ENCODE assay signal across 37 mouse cellular contexts in the genomic region with DNA sequence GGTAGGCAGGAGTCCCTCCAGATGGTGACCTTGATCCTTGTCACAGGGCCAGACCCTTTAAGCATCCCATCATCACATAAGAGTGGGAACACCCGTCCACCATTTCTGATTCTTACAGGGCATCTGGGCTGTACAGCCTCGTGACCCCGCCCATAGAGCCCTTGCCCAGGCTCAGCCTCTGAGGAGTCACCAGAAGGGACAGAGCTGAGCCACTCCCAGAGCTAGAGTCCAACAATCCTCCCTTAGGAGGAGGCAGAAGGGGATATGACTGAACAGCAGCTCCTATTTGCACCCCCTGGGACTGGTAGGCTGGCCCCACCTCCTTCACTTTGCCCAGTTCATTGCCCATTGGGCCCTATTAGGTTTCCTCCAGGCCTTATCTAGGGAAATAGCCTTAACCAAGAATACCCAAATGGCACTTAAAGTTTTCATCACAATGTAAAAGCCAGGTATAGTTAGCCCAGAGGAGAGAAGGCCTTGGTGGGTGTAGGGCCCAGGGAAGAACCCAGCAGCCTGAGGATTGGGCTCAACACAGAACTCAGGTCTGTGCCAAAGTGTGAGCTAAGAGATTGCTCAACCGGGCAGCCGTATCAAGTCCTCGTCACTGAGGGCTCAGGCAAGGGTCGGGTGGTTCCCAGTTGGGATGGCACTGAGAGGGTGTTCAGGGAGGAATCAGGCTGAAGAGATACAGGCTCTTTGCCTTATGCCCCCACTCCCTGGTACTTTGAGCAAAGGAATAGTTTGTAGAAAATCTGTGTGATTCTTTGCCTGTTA. TPM values are rescaled to one million over a fixed set of nuclear protein-coding genes. Genes with fewer than 3 reads are reported as not detected.
A peak's percentile ranks its signal among the peaks of the same experiment; 100 is the strongest.
DNase-seq lines count a peak whose midpoint lies in the region; ATAC-seq and TF ChIP-seq lines count a peak whose summit lies in the region.
"Had no signal": no experiment of that assay in that cellular context is flagged by ENCODE, and none has a peak within 500 bp of the region (broad histone marks: within the 10 kb centered on the region; RNA-seq: fewer than 3 reads in every experiment).

No protein-coding gene starts in this region.

- WGBS in embryonic facial prominence, embryonic 12.5 days: 83% methylated on average over 7 of the region's 7 CpGs
- 83% methylated on average over 7 of the region's 7 CpGs for WGBS in embryonic facial prominence, embryonic 10.5 days
- 64% methylated on average over 7 of the region's 7 CpGs for WGBS in heart, adult 2 months
- WGBS in heart, embryonic 11.5 days (ENCODE audit: insufficient replicate concordance): 75% methylated on average over 7 of the region's 7 CpGs
- WGBS in lung, postnatal 0 days: 57% methylated on average over 7 of the region's 7 CpGs
- 79% methylated on average over 7 of the region's 7 CpGs for WGBS in intestine, embryonic 16.5 days

- H3K79me2 ChIP-seq in heart, adult 2 months (replicated peaks; ENCODE audit: control insufficient read depth, insufficient read depth, low read length): no peaks in the 10 kb centered on the region

- H3K9me3 ChIP-seq in embryonic facial prominence, embryonic 12.5 days: no peaks in the 10 kb centered on the region
- H3K9me3 ChIP-seq in embryonic facial prominence, embryonic 10.5 days: no peaks in the 10 kb centered on the region
- no peaks in the 10 kb centered on the region for H3K9me3 ChIP-seq in heart, embryonic 11.5 days (replicated peaks; ENCODE audit: control insufficient read depth, low read length)
- no peaks in the 10 kb centered on the region for H3K9me3 ChIP-seq in lung, postnatal 0 days (ENCODE audit: low read length)
- no peaks in the 10 kb centered on the region for H3K9me3 ChIP-seq in intestine, embryonic 16.5 days (ENCODE audit: control insufficient read depth, low read length)
- H3K9me3 ChIP-seq: heart, embryonic 13.5 days; hindbrain, embryonic 15.5 days; limb, embryonic 12.5 days; liver, embryonic 13.5 days; stomach, embryonic 15.5 days had no signal

- H3K4me1 ChIP-seq in embryonic facial prominence, embryonic 12.5 days: peaks cover 9% of the 10 kb centered on the region; the same call in 1 of the 2 replicates
- H3K4me1 ChIP-seq in embryonic facial prominence, embryonic 10.5 days: peaks cover 30% of the 10 kb centered on the region
- H3K4me1 ChIP-seq in heart, adult 2 months (ENCODE audit: control insufficient read depth, insufficient read depth, low read length): no peaks in the 10 kb centered on the region
- 0 out of 2 replicates have a peak, but pooled peaks cover 2% of the 10 kb centered on the region for H3K4me1 ChIP-seq in heart, embryonic 11.5 days (ENCODE audit: control insufficient read depth, insufficient read depth, low read length)
- H3K4me1 ChIP-seq in lung, postnatal 0 days (ENCODE audit: insufficient read depth, low read depth, low read length): no peaks in the 10 kb centered on the region
- peaks cover 2% of the 10 kb centered on the region; the same call in 1 of the 2 replicates for H3K4me1 ChIP-seq in intestine, embryonic 16.5 days (ENCODE audit: control insufficient read depth, insufficient read depth, low read length)
- H3K4me1 ChIP-seq: liver, embryonic 13.5 days had no signal

- H3K4me3 ChIP-seq in embryonic facial prominence, embryonic 12.5 days: no peak overlapping the region
- H3K4me3 ChIP-seq in embryonic facial prominence, embryonic 10.5 days: no peak overlapping the region
- H3K4me3 ChIP-seq in heart, adult 2 months: no peak overlapping the region
- H3K4me3 ChIP-seq in heart, embryonic 11.5 days (ENCODE audit: low read depth, low read length): no peak overlapping the region
- H3K4me3 ChIP-seq in lung, postnatal 0 days (ENCODE audit: low read depth, low read length): no peak overlapping the region
- H3K4me3 ChIP-seq in intestine, embryonic 16.5 days (ENCODE audit: low read length): no peak overlapping the region
- H3K4me3 ChIP-seq: heart, embryonic 13.5 days; hindbrain, embryonic 15.5 days; layer of hippocampus, adult 2 months; liver, embryonic 13.5 days; stomach, embryonic 15.5 days had no signal

- no peak overlapping the region for H3K4me2 ChIP-seq in embryonic facial prominence, embryonic 12.5 days (replicated peaks)
- no peak overlapping the region for H3K4me2 ChIP-seq in heart, embryonic 11.5 days
- H3K4me2 ChIP-seq in lung, postnatal 0 days (replicated peaks; ENCODE audit: low read depth, low read length): no peak overlapping the region
- H3K4me2 ChIP-seq in intestine, embryonic 16.5 days (ENCODE audit: low read depth, low read length): no peak overlapping the region
- H3K4me2 ChIP-seq: hindbrain, embryonic 15.5 days; liver, embryonic 13.5 days; midbrain, embryonic 11.5 days had no signal

- ATAC-seq in embryonic facial prominence, embryonic 12.5 days (ENCODE audit: insufficient number of reproducible peaks, insufficient read depth, low FRiP score, low TSS enrichment): peak; percentile 24; the same call in 1 of the 2 replicates
- ATAC-seq in heart, embryonic 11.5 days (replicated peaks; ENCODE audit: insufficient number of reproducible peaks, low FRiP score, low TSS enrichment): no peak
- ATAC-seq in lung, postnatal 0 days: no peak
- ATAC-seq in intestine, embryonic 16.5 days: peak; percentile 59
- ATAC-seq: CD4-positive, CD25-positive, alpha-beta regulatory T cell, adult 4 months; forebrain, postnatal 0 days; Patski had no signal

- DNase-seq in embryonic facial prominence, embryonic 10.5 days (ENCODE audit: low spot score): no peak
- DNase-seq in heart, adult 2 months: peak; percentile 44 to 51
- DNase-seq in lung, adult 18-20 months: peak; percentile 49 to 58
- no peak for DNase-seq in lung, postnatal 0 days (ENCODE audit: low spot score)
- DNase-seq in layer of hippocampus, postnatal 25 days (ENCODE audit: extremely low spot score in 1 of 2, low spot score in 1 of 2): no peak
- DNase-seq: adrenal gland, postnatal 25 days; cerebellum, adult 11 months; cerebellum, adult 9-11 months; forebrain, postnatal 0 days; kidney, postnatal 25 days; layer of hippocampus, postnatal 36 days; liver, embryonic 13.5 days; lung, embryonic 14.5 days; right cerebral cortex, postnatal 4 days; thymus, postnatal 25 days had no signal

- no peak for TF ChIP-seq POLR2A in heart, adult 2 months (IDR thresholded peaks at IDR 0.05; ENCODE audit: insufficient read depth, low read depth, low read length)

- no peaks in the 10 kb centered on the region for H3K36me3 ChIP-seq in embryonic facial prominence, embryonic 12.5 days
- no peaks in the 10 kb centered on the region for H3K36me3 ChIP-seq in embryonic facial prominence, embryonic 10.5 days (replicated peaks)
- no peaks in the 10 kb centered on the region for H3K36me3 ChIP-seq in heart, adult 2 months (ENCODE audit: control insufficient read depth, insufficient read depth, low read length)
- no peaks in the 10 kb centered on the region for H3K36me3 ChIP-seq in heart, embryonic 11.5 days (ENCODE audit: control insufficient read depth, insufficient read depth, low read length)
- H3K36me3 ChIP-seq in lung, postnatal 0 days (ENCODE audit: insufficient read depth, low read length): no peaks in the 10 kb centered on the region
- H3K36me3 ChIP-seq in intestine, embryonic 16.5 days (ENCODE audit: control insufficient read depth, insufficient read depth, low read length): no peaks in the 10 kb centered on the region
- H3K36me3 ChIP-seq: heart, embryonic 13.5 days; hindbrain, embryonic 15.5 days; limb, embryonic 12.5 days; liver, embryonic 13.5 days; stomach, embryonic 15.5 days had no signal

- TF ChIP-seq CTCF in heart, adult 2 months (IDR thresholded peaks at IDR 0.05): no peak
- no peak for TF ChIP-seq CTCF in lung, postnatal 0 days (IDR thresholded peaks at IDR 0.05)

- no peak for TF ChIP-seq EP300 in heart, adult 2 months (IDR thresholded peaks at IDR 0.05; ENCODE audit: insufficient read depth, low read depth, low read length)
- no peak for TF ChIP-seq EP300 in lung, postnatal 0 days (IDR thresholded peaks at IDR 0.05)

- H3K9ac ChIP-seq in embryonic facial prominence, embryonic 12.5 days: peak overlapping the region; percentile 4; the same call in 1 of the 2 replicates
- no peak overlapping the region for H3K9ac ChIP-seq in heart, adult 2 months (ENCODE audit: low read depth, low read length)
- no peak overlapping the region for H3K9ac ChIP-seq in heart, embryonic 11.5 days (ENCODE audit: low read depth, low read length)
- no peak overlapping the region for H3K9ac ChIP-seq in lung, postnatal 0 days (replicated peaks; ENCODE audit: low read depth)
- no peak overlapping the region for H3K9ac ChIP-seq in intestine, embryonic 16.5 days (ENCODE audit: low read depth, low read length)
- H3K9ac ChIP-seq: forebrain, postnatal 0 days; heart, embryonic 13.5 days; hindbrain, embryonic 15.5 days; limb, embryonic 12.5 days; liver, embryonic 13.5 days; lung, embryonic 14.5 days; stomach, embryonic 15.5 days had no signal

- peaks cover 6% of the 10 kb centered on the region; the same call in 1 of the 2 replicates for H3K27me3 ChIP-seq in embryonic facial prominence, embryonic 12.5 days
- peaks cover 31% of the 10 kb centered on the region for H3K27me3 ChIP-seq in embryonic facial prominence, embryonic 10.5 days (replicated peaks; ENCODE audit: low read depth, poor library complexity, severe bottlenecking)
- H3K27me3 ChIP-seq in heart, adult 2 months (ENCODE audit: control insufficient read depth, insufficient read depth, low read length): no peaks in the 10 kb centered on the region; the same call in 1 of the 2 replicates
- peaks cover 9% of the 10 kb centered on the region for H3K27me3 ChIP-seq in heart, embryonic 11.5 days (ENCODE audit: control insufficient read depth, insufficient read depth, low read length)
- H3K27me3 ChIP-seq in lung, postnatal 0 days (replicated peaks; ENCODE audit: insufficient read depth, low read length): no peaks in the 10 kb centered on the region
- H3K27me3 ChIP-seq in intestine, embryonic 16.5 days (replicated peaks; ENCODE audit: control insufficient read depth, insufficient read depth, low read length): no peaks in the 10 kb centered on the region
- H3K27me3 ChIP-seq: Patski had no signal

- no peak overlapping the region for H3K27ac ChIP-seq in embryonic facial prominence, embryonic 12.5 days
- H3K27ac ChIP-seq in embryonic facial prominence, embryonic 10.5 days (replicated peaks): no peak overlapping the region
- no peak overlapping the region for H3K27ac ChIP-seq in heart, adult 2 months
- H3K27ac ChIP-seq in heart, embryonic 11.5 days (ENCODE audit: low read depth, low read length): no peak overlapping the region
- H3K27ac ChIP-seq in lung, postnatal 0 days (ENCODE audit: low read length): no peak overlapping the region
- no peak overlapping the region for H3K27ac ChIP-seq in intestine, embryonic 16.5 days (ENCODE audit: low read length)
- H3K27ac ChIP-seq: heart, embryonic 13.5 days; hindbrain, embryonic 15.5 days; layer of hippocampus, adult 2 months; limb, embryonic 12.5 days; liver, embryonic 13.5 days; stomach, embryonic 15.5 days had no signal

- intact Hi-C loops in heart, adult 2 months (cut with DNase I): no loop called here

RNA-seq across cellular contexts. Expression of gene Pla2g2e, which starts 3.3 kb away (rescaled TPM):
- not detected in 2 replicates for polyA plus RNA-seq in embryonic facial prominence, embryonic 12.5 days (2016; fragmentation: Nextera tagmentation; extraction: Ambion mirVana)
- not detected in 2 replicates for polyA plus RNA-seq in embryonic facial prominence, embryonic 10.5 days (2016; fragmentation: Nextera tagmentation; extraction: Ambion mirVana)
- total RNA-seq in heart, adult 2 months (2021): 1 to 10 TPM in 1 of 2 experiments, under 1 TPM in 1; 0.73 to 1.6 TPM
- 0.43 TPM in 1 of 2 replicates, not detected in the other for polyA plus RNA-seq in heart, adult 2 months (2012; rRNA removed)
- not detected in 2 replicates for polyA plus RNA-seq in heart, embryonic 11.5 days (2014; fragmentation: Nextera tagmentation; extraction: Ambion mirVana)
- not detected in 2 replicates for polyA plus RNA-seq in lung, postnatal 0 days (2015; fragmentation: Nextera tagmentation; extraction: Ambion mirVana)
- 0.18 TPM in 1 of 2 replicates, not detected in the other for polyA plus RNA-seq in intestine, embryonic 16.5 days (2015; fragmentation: Nextera tagmentation; extraction: Ambion mirVana)
- total RNA-seq in layer of hippocampus, postnatal 25 days (2021): not detected
- total RNA-seq: forebrain, postnatal 0 days; hematopoietic stem cell, adult 5-6 weeks; layer of hippocampus, adult 2 months; layer of hippocampus, postnatal 36 days; left cerebral cortex, postnatal 14 days; megakaryocyte progenitor cell, adult 5-6 weeks; midbrain, postnatal 0 days had no signal
- polyA plus RNA-seq: CD4-positive, CD25-positive, alpha-beta regulatory T cell, adult 4 months; cortical plate, adult 2 months; embryonic facial prominence, embryonic 11.5 days; forebrain, embryonic 11.5 days; forebrain, postnatal 0 days; heart, embryonic 13.5 days; hindbrain, embryonic 15.5 days; intestine, embryonic 14.5 days; limb, embryonic 12.5 days; liver, embryonic 13.5 days; lung, embryonic 14.5 days; midbrain, embryonic 11.5 days; midbrain, postnatal 0 days; neural tube, embryonic 14.5 days; Patski; stomach, embryonic 15.5 days had no signal

RNA-seq across cellular contexts. Expression of gene Gm13030, which starts 7.2 kb away (rescaled TPM):
- not detected in 2 replicates for polyA plus RNA-seq in embryonic facial prominence, embryonic 12.5 days (2016; fragmentation: Nextera tagmentation; extraction: Ambion mirVana)
- polyA plus RNA-seq in embryonic facial prominence, embryonic 10.5 days (2016; fragmentation: Nextera tagmentation; extraction: Ambion mirVana): not detected in 2 replicates
- total RNA-seq in heart, adult 2 months (2021): not detected
- not detected in 2 replicates for polyA plus RNA-seq in heart, adult 2 months (2012; rRNA removed)
- polyA plus RNA-seq in heart, embryonic 11.5 days (2014; fragmentation: Nextera tagmentation; extraction: Ambion mirVana): not detected in 2 replicates
- polyA plus RNA-seq in lung, postnatal 0 days (2015; fragmentation: Nextera tagmentation; extraction: Ambion mirVana): not detected in 2 replicates
- not detected in 2 replicates for polyA plus RNA-seq in intestine, embryonic 16.5 days (2015; fragmentation: Nextera tagmentation; extraction: Ambion mirVana)
- total RNA-seq in layer of hippocampus, postnatal 25 days (2021): not detected
- total RNA-seq: adrenal gland, postnatal 25 days; ES-E14; forebrain, postnatal 0 days; hematopoietic stem cell, adult 5-6 weeks; layer of hippocampus, adult 2 months; layer of hippocampus, postnatal 36 days; left cerebral cortex, postnatal 14 days; megakaryocyte progenitor cell, adult 5-6 weeks; midbrain, postnatal 0 days had no signal
- polyA plus RNA-seq: CD4-positive, CD25-positive, alpha-beta regulatory T cell, adult 4 months; cortical plate, adult 2 months; embryonic facial prominence, embryonic 11.5 days; forebrain, embryonic 11.5 days; forebrain, postnatal 0 days; heart, embryonic 13.5 days; hindbrain, embryonic 15.5 days; intestine, embryonic 14.5 days; kidney, embryonic 14.5 days; limb, embryonic 12.5 days; liver, embryonic 13.5 days; lung, embryonic 14.5 days; midbrain, embryonic 11.5 days; midbrain, postnatal 0 days; neural tube, embryonic 14.5 days; Patski; stomach, embryonic 15.5 days had no signal

RNA-seq across cellular contexts. Expression of gene Pla2g5, which starts 17.7 kb away (rescaled TPM):
- 0.82 and 0.84 TPM in 2 replicates for polyA plus RNA-seq in embryonic facial prominence, embryonic 12.5 days (2016; fragmentation: Nextera tagmentation; extraction: Ambion mirVana)
- 0.34 and 0.60 TPM in 2 replicates for polyA plus RNA-seq in embryonic facial prominence, embryonic 10.5 days (2016; fragmentation: Nextera tagmentation; extraction: Ambion mirVana)
- total RNA-seq in heart, adult 2 months (2021): 10 to 100 TPM; 24.8 to 33.0 TPM
- polyA plus RNA-seq in heart, adult 2 months (2012; rRNA removed): 87.6 and 129 TPM in 2 replicates
- polyA plus RNA-seq in heart, embryonic 11.5 days (2014; fragmentation: Nextera tagmentation; extraction: Ambion mirVana): 1.1 and 1.9 TPM in 2 replicates
- polyA plus RNA-seq in lung, postnatal 0 days (2015; fragmentation: Nextera tagmentation; extraction: Ambion mirVana): 0.29 TPM in 1 of 2 replicates, not detected in the other
- polyA plus RNA-seq in intestine, embryonic 16.5 days (2015; fragmentation: Nextera tagmentation; extraction: Ambion mirVana): 0.15 and 0.23 TPM in 2 replicates
- total RNA-seq in layer of hippocampus, postnatal 25 days (2021): 1 to 10 TPM in 1 of 2 experiments, under 1 TPM in 1; 0.76 to 1.1 TPM
- total RNA-seq: hematopoietic stem cell, adult 5-6 weeks; megakaryocyte progenitor cell, adult 5-6 weeks had no signal
- polyA plus RNA-seq: CD4-positive, CD25-positive, alpha-beta regulatory T cell, adult 4 months; limb, embryonic 12.5 days; liver, embryonic 13.5 days; midbrain, embryonic 11.5 days had no signal

RNA-seq across cellular contexts. Expression of gene Otud3, which starts 32.7 kb away (rescaled TPM):
- 4.0 and 4.6 TPM in 2 replicates for polyA plus RNA-seq in embryonic facial prominence, embryonic 12.5 days (2016; fragmentation: Nextera tagmentation; extraction: Ambion mirVana)
- 3.8 and 4.9 TPM in 2 replicates for polyA plus RNA-seq in embryonic facial prominence, embryonic 10.5 days (2016; fragmentation: Nextera tagmentation; extraction: Ambion mirVana)
- total RNA-seq in heart, adult 2 months (2021): 10 to 100 TPM; 10.4 to 11.7 TPM
- 6.1 and 8.8 TPM in 2 replicates for polyA plus RNA-seq in heart, adult 2 months (2012; rRNA removed)
- polyA plus RNA-seq in heart, embryonic 11.5 days (2014; fragmentation: Nextera tagmentation; extraction: Ambion mirVana): 3.4 and 4.2 TPM in 2 replicates
- polyA plus RNA-seq in lung, postnatal 0 days (2015; fragmentation: Nextera tagmentation; extraction: Ambion mirVana): 3.7 and 4.0 TPM in 2 replicates
- 4.4 and 4.6 TPM in 2 replicates for polyA plus RNA-seq in intestine, embryonic 16.5 days (2015; fragmentation: Nextera tagmentation; extraction: Ambion mirVana)
- total RNA-seq in layer of hippocampus, postnatal 25 days (2021): 10 to 100 TPM in 1 of 2 experiments, 1 to 10 TPM in 1; 9.3 to 13.2 TPM

Comparison
In these comparisons a context has a peak if more than half of its experiments do, and no peak if none do; other contexts are left out.
1. DNase-seq: peak in heart, adult 2 months (2 of 2) and lung, adult 18-20 months (2 of 2); none in embryonic facial prominence, embryonic 10.5 days (single experiment), lung, postnatal 0 days (single experiment) and layer of hippocampus, postnatal 25 days (0 of 2).
2. RNA of gene Pla2g5, which starts 17.7 kb away (polyA plus RNA-seq): 87.6 to 129 TPM in heart, adult 2 months; 1.1 to 1.9 TPM in heart, embryonic 11.5 days, 0.82 to 0.84 TPM in embryonic facial prominence, embryonic 12.5 days, 0.34 to 0.60 TPM in embryonic facial prominence, embryonic 10.5 days, 0.15 to 0.23 TPM in intestine, embryonic 16.5 days and 0.29 TPM in lung, postnatal 0 days; every median in the first group is over 10 times any median in the second.
3. ATAC-seq: peak in embryonic facial prominence, embryonic 12.5 days (single experiment) and intestine, embryonic 16.5 days (single experiment); none in heart, embryonic 11.5 days (single experiment) and lung, postnatal 0 days (single experiment).